Mouse (Mus musculus) forebrain, embryonic 12.5 days (tissue): Measurements from ENCODE around the gene Borcs8. TPM values are rescaled to one million over a fixed set of nuclear protein-coding genes. Genes with fewer than 3 reads are reported as not detected.

ENCODE experiments used
- ATAC-seq: fragments of 200-750 bp; cut with Nextera tagmentation; 2 replicates; pipeline ENCODE4 v1.8.0; 2017; ENCODE audit warnings: moderate TSS enrichment; ENCODE audit not compliant: low FRiP score
- H3K27ac ChIP-seq: fragments of 300-500 bp; sonication (generic); 2 replicates; pipeline ENCODE4 v1.5.1; 2016; ENCODE audit warnings: mild to moderate bottlenecking
- H3K27me3 ChIP-seq: fragments of 300-500 bp; sonication (generic); 2 replicates; pipeline ENCODE4 v1.6.1; 2016; ENCODE audit warnings: mild to moderate bottlenecking
- H3K36me3 ChIP-seq: fragments of 300-500 bp; sonication (generic); replicated peaks from 2 replicates; pipeline ENCODE4 v1.6.1; 2016; ENCODE audit warnings: mild to moderate bottlenecking
- H3K4me1 ChIP-seq: fragments of 300-500 bp; sonication (generic); 2 replicates; pipeline ENCODE4 v1.6.1; 2016
- H3K4me2 ChIP-seq: fragments of 300-500 bp; sonication (generic); 2 replicates; pipeline ENCODE4 v1.6.1; 2016; ENCODE audit warnings: mild to moderate bottlenecking, moderate library complexity
- H3K4me3 ChIP-seq: fragments of 300-500 bp; sonication (generic); replicated peaks from 2 replicates; pipeline ENCODE4 v1.5.1; 2016; ENCODE audit warnings: mild to moderate bottlenecking
- H3K9ac ChIP-seq: fragments of 300-500 bp; sonication (generic); 2 replicates; pipeline ENCODE4 v1.6.1; 2016; ENCODE audit warnings: mild to moderate bottlenecking
- H3K9me3 ChIP-seq: fragments of 300-500 bp; sonication (generic); 2 replicates; pipeline ENCODE4 v1.6.1; 2016
- WGBS: fragments of 180-500 bp; shearing (Covaris S2); methylation state at CpG from one replicate; pipeline ENCODE4 v1.1.7; 2016; 5-methylcytosine and 5-hydroxymethylcytosine counted together
- microRNA-seq: library from miRNA; unstranded; fragments of <30 nt; microRNA quantifications from one replicate; pipeline ENCODE4, GENCODE M21; 2017
- polyA plus RNA-seq: library from polyadenylated mRNA; unstranded; fragments of >200 nt; fragmentation: Nextera tagmentation; extraction: Ambion mirVana; gene quantifications from 2 replicates; pipeline ENCODE4 v1.2.1, GENCODE M21; 2016

The Borcs8 gene
- polyA plus RNA-seq, 1 experiment from 2014 or later, result 36.1 TPM

DNA sequence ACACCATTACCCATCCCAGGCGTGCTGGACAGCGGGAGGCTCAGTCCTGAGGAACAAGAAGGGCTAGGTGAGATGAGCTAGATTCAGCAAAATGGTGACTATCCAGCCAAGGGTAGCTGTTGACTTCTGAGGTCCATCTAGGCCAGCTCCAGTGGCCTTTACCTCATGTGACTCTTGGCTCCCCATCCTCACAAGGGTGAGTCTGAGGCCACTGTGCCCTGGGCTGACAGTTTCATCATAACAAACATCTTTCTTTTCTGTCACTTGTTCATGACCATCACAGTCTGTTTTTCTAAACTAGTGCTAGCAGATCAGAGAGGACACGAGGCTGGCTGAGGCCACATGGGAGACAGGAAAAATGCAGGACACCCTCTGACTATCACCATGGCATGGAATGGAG lies 54.9 kb downstream of the Borcs8 start:
- Histone ChIP-seq H3K4me2 (no peak overlapping the region), H3K36me3 (no peaks in the 10 kb centered on the region), H3K9ac (no peak overlapping the region), H3K9me3 (no peaks in the 10 kb centered on the region), H3K4me1 (peaks cover 6% of the 10 kb centered on the region; the same call in 1 of the 2 replicates), H3K27me3 (peaks cover 4% of the 10 kb centered on the region; the same call in 1 of the 2 replicates), H3K27ac (no peak overlapping the region), H3K4me3 (no peak overlapping the region)
- WGBS, result 95% methylated on average over 3 of the region's 3 CpGs
- no peak for ATAC-seq

- peaks cover 6% of the 10 kb centered on the region; the same call in 1 of the 2 replicates for H3K4me1 ChIP-seq
- no peak for ATAC-seq
- no peak overlapping the region for H3K27ac ChIP-seq
- H3K9me3 ChIP-seq, result no peaks in the 10 kb centered on the region
- WGBS, result 78% methylated on average over 2 of the region's 2 CpGs
- no peak overlapping the region for H3K4me3 ChIP-seq
- H3K27me3 ChIP-seq, result peaks cover 4% of the 10 kb centered on the region; the same call in 1 of the 2 replicates
- H3K9ac ChIP-seq, result no peak overlapping the region
- no peaks in the 10 kb centered on the region for H3K36me3 ChIP-seq
- H3K4me2 ChIP-seq, result no peak overlapping the region
Observed at GRCm38 (mm10) chr8:70195762-70196161, 56.5 kb downstream of the Borcs8 start.

Small RNA genes within 50 kb of the gene (microRNA-seq; reads per million reads assigned to microRNA genes)
- gene Mir7066, result 1.5 reads per million

Other genes with a start within 250 kb of the Borcs8 start
- 4.2 and 4.3 TPM in 2 replicates for gene Tssk6, start 237.3 kb upstream of the Borcs8 start, polyA plus RNA-seq
- 165 and 168 TPM in 2 replicates for gene Ndufa13, start 236.9 kb upstream of the Borcs8 start, polyA plus RNA-seq
- gene Yjefn3, start 236.8 kb upstream of the Borcs8 start, polyA plus RNA-seq, result 7.0 and 9.8 TPM in 2 replicates
- gene Gatad2a, start 143.1 kb upstream of the Borcs8 start, polyA plus RNA-seq, result 47.5 and 48.7 TPM in 2 replicates
- gene Mau2, start 96.8 kb upstream of the Borcs8 start, polyA plus RNA-seq, result 67.6 and 70.1 TPM in 2 replicates
- gene Sugp1, start 96.7 kb upstream of the Borcs8 start, polyA plus RNA-seq, result 53.8 and 55.7 TPM in 2 replicates
- 1.3 TPM in 2 replicates for gene Tm6sf2, start 66.6 kb upstream of the Borcs8 start, polyA plus RNA-seq
- 0.06 and 0.19 TPM in 2 replicates for gene Hapln4, start 56.0 kb upstream of the Borcs8 start, polyA plus RNA-seq
- 84.2 and 104 TPM in 2 replicates for gene Ncan, start 18.6 kb upstream of the Borcs8 start, polyA plus RNA-seq
- 27.8 and 28.3 TPM in 2 replicates for gene Nr2c2ap, start 8.2 kb upstream of the Borcs8 start, polyA plus RNA-seq
- 14.3 and 16.7 TPM in 2 replicates for gene Rfxank, start 345 bp upstream of the Borcs8 start, polyA plus RNA-seq
- 1.6 and 2.5 TPM in 2 replicates for gene Mef2b, start 212 bp downstream of the Borcs8 start, polyA plus RNA-seq
- 48.7 and 53.8 TPM in 2 replicates for gene Tmem161a, start 32.9 kb downstream of the Borcs8 start, polyA plus RNA-seq
- 3.4 and 3.6 TPM in 2 replicates for gene Slc25a42, start 72.8 kb downstream of the Borcs8 start, polyA plus RNA-seq
- 82.9 and 92.5 TPM in 2 replicates for gene Sugp2, start 94.7 kb downstream of the Borcs8 start, polyA plus RNA-seq
- gene Armc6, start 95.0 kb downstream of the Borcs8 start, polyA plus RNA-seq, result 35.8 and 38.0 TPM in 2 replicates
- 90.7 and 94.5 TPM in 2 replicates for gene Homer3, start 143.3 kb downstream of the Borcs8 start, polyA plus RNA-seq
- gene Ddx49, start 163.0 kb downstream of the Borcs8 start, polyA plus RNA-seq, result 54.0 and 54.2 TPM in 2 replicates
- gene Cope, start 163.0 kb downstream of the Borcs8 start, polyA plus RNA-seq, result 217 and 229 TPM in 2 replicates
- gene Cers1, start 176.3 kb downstream of the Borcs8 start, polyA plus RNA-seq, result 14.9 and 16.2 TPM in 2 replicates
- gene Gdf1, start 190.3 kb downstream of the Borcs8 start, polyA plus RNA-seq, result 1.8 and 4.2 TPM in 2 replicates
- 26.9 and 29.5 TPM in 2 replicates for gene Upf1, start 213.8 kb downstream of the Borcs8 start, polyA plus RNA-seq
- gene Comp, start 234.1 kb downstream of the Borcs8 start, polyA plus RNA-seq, result 0.08 and 0.34 TPM in 2 replicates